Mouse (Mus musculus) embryo, embryonic 11.5 days (tissue): ENCODE results near the gene Hao2.

Experiments
- DNase-seq: peaks from one replicate; pipeline ENCODE4 v3.0.0-alpha.2; 2012; ENCODE audit warnings: low read depth, low spot score

Gene Hao2

GRCm38 (mm10) chr3:98893057-98893772 lies at the start of gene Hao2:
TSS of gene Hao2 (minus strand) at chr3:98893239.
- no peak for DNase-seq

- DNase-seq, result no peak
These were observed 48.6 kb upstream of the Hao2 start for GRCm38 (mm10) chr3:98941601-98942000.

GRCm38 (mm10) chr3:98941066-98941551 lies 48.1 kb upstream of the Hao2 start:
- peak; percentile 39 for DNase-seq

- DNase-seq, result no peak
These were observed 47.2 kb upstream of the Hao2 start for GRCm38 (mm10) chr3:98940225-98940624.

DNA sequence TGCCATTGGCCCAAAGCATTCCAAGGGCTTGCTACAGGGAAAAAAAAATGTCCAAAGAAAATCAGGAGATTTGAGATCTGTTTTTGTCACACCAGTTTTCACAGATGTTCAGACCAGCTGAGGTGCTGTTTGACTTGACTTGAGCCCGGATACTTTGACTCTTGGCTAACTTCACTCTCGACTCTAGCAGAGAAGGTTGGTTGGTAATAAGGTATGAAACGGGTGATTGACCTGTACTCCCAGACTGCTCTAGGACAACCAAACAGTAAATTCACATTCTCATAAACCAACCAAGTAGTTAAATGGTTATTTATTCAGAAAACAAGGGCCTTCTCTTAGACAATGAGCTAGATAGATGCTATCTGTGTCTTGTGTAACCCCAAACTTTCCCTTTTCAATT lies 43.4 kb upstream of the Hao2 start:
- no peak for DNase-seq

DNA sequence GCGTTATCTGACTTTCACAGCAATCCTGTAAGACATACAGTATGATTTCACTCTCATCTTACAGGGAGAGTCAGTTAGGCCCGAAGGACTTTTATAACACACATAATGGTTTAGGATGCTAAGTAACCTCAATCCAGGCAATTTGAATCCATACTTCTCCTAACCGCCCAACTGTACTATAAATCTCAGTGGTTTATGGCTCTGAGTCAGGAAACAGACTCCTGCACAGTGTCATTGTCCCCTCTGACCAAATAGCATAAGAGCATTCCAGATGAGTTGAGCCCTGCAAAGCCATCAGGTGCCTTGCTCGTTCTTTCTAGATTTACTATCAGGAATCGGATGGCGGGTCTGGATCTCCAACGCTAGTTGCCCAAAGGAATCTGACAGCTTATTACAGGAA lies 41.6 kb upstream of the Hao2 start:
- DNase-seq, result no peak

DNA sequence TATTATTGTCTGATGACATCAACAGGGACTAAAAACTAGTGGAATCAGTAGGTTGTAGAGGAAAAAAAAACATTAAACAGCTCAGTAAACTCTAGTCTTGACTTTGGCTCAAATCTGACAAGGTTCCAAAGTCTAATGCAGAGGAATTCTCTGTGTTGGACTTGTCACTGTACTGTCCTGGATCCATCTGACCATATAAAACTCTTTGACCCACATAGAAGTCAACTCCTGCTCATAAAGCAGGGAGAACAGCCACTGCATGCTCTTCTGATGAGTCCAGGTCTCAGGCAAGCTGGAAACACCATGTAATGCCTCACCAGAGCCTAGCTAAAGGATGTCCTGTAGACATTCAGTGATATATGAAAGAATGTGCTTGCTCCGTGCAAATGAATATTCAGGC lies 41.0 kb upstream of the Hao2 start:
- no peak for DNase-seq

DNA sequence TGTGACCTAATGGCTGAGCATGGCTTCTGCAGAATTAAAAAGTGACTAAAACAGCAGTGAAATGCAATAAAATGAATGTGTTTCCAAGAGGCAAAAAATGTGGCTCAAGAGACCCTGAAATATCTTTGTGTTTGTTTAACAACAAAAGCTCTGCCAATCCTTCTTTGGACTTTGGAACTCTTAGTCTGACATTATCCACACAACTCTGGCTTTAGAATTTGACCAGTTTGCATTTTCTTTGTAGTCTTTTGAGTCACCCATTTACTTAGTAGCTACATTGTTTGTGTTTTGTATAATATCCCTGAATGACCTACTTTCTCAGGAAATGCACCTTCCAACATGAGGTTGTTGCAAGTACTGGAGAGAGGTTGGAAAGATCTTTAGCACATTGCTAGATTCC lies 39.4 kb upstream of the Hao2 start:
- no peak for DNase-seq

DNA sequence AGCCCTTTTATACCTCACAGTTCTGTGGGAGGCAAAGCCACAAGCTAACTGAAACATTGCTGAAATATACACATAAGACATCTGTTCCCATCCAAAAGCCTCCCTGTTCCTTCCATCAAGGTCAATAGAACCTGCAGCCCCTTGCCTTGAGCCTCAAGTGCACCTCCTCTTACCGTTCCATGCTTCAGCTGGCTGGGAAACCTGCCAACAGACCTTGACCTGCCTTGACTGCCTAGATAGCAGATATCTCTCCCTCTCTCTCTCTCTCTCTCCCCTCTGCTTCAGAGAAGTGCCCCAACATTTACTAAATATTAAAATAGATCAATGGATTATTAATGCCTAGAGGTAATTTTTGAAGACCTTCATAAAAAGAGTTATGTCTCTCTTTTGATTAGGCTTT lies 38.8 kb upstream of the Hao2 start:
- DNase-seq, result no peak

DNA sequence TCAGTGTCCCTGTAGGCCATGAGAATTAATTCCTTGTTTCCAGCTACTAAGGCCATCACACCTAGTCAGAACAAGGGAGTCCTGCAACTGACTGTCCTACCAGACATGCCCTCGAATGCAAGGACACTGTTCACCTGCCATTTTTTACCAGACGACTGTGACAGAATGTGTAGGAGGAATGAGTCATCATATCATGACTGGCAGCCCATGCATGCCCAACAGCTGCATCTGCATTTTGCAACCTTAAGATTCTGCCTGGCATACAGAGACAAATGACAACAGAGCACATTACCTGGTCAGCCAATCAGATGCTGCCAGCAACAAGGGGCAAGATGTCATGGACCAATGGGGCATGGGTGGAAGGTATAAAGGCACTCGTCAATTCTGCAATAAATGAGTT lies 27.4 kb upstream of the Hao2 start:
- DNase-seq, result no peak

GRCm38 (mm10) chr3:98917260-98917659 lies 24.2 kb upstream of the Hao2 start:
- DNase-seq, result no peak

DNA sequence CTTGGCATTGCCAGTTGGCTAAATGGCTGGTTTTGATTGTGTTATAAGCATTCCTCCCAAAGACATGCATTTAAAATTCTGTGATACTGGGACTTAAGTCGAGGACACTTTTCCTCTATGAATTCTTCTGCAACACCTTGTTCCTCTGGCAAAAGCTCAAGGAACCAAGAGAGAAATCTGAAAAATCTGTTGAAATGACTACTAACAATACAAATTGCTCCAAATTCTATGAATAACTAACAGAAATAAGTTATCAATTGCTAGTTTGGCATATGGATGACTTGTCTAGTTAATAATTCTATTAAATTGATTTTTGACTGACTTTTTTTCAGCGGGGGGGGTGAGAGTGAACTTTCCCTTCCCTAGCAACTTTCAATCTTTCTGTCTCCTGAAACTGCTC lies 23.8 kb upstream of the Hao2 start:
- DNase-seq, result no peak

DNA sequence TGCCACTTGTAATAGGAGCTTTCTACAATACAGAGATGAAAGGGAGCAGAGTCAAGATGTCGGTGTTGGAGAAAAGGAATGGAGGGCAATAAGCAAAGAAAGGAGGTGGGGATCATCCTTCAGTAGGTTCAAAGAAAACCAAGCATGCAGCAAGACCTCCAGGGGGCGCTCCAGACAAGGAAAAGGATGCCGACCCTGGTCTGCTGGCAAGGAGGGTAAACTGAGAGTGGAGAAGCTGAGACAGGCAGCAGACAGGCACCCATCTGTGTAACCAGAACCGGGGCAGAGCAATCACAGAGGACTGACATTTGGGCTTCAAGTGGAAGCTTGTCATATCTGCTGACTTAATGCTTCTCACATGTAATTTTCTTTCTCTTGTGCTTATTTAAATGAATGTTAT lies 22.6 kb upstream of the Hao2 start:
- peak; percentile 44 for DNase-seq

- DNase-seq, result no peak
These were observed 20.6 kb upstream of the Hao2 start for GRCm38 (mm10) chr3:98913591-98913990.

- no peak for DNase-seq
These were observed 4.6 kb upstream of the Hao2 start for GRCm38 (mm10) chr3:98897606-98898005.

DNA sequence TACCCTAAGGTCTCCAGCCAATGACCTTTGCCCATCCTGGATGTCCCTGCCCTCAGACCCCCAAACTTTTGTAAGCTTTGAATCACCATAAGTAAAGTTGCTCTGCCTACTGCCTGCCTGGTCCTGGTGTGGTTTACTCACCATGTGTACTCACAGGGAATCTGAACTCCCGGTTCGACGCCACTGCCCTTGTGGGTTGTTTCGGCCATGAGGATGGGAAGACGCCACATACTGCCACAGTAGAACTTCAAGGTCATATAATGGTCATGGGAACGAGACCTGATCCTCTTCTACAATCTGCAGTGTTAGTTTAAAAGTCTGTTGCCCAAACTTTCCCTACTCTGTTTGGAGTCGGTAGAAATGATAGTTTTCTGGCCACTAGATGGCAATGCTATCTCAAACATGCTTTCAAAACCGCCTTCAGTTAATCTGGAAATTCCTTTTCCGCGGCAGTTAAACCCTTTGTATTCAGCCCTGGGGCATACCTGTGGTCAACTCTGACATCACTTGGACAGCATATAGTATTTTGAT lies 2.1 kb upstream of the Hao2 start:
- DNase-seq, result peak; percentile 41

DNA sequence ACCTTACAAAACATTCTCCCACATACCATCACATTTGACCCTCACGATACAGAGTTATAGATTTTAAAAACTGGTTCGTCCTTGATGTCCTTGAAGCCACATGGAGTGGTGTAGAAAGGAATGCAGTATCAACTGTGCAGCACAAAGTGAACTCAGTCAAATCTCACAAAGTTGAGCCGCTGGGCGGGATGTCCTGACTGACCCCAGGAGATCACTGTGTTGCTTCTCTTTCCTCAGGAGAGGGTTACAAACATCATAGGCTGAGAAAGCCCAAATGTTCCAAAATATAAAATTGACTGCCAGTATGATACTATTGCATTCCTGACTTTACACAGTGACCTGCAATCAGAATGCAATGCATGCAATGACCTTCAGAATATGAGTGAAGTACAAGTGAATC lies 2.6 kb downstream of the Hao2 start:
- no peak for DNase-seq

DNA sequence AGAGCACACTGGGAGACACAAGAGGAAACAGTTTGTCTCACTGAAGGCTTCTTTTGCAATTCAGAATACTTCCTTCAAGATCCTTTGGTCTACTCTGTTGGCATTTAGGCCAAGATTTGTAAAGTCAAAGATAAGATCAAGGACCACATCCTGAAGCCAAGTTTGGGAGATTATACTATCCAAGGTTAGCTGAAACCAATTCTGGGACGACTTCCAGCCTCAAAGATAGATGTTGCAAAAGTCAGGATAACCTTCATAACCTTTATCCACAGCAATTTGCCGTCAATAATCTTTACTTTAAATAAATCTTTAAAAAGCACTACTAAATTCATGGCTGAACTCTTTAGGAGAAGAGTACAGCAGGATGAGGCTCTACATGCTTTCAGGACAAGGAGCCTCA lies 4.8 kb downstream of the Hao2 start:
- DNase-seq, result no peak

DNA sequence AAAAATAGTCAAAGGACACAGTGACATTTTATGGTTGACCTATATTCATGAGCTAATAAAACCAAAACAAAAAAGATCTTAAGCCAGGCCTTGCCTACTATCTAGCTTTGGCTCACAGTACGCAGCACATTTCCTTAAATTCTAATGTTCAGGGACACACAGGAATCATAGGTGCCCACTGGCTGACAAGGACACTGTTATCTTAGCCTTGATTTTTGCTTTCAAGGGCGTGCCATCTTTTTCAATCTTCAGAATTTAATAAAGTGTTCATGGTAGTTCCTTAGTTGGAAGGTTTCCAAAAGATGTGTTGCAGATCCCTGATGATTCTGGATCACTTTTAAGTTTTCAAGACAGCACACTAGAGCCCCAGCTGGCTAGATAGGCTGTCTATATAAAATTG lies 12.2 kb downstream of the Hao2 start:
- no peak for DNase-seq

DNA sequence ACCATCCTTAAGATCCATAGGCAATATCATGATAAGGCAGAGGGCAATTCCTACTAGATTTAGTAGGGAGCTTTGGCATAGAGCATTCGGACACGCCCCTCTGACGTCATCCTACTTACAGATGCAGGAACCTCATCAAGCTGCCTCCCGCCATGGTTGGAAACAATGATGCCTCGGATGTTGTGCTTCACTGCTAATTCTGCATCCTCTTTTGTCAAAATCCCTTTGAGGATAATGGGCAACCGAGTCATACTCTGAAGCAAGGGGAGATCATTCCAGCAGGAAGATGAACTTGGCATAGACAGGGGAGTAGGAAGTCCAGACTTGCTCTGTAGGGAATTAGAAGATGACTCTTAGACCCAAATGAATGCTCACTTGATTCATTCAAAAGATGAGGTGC lies 12.8 kb downstream of the Hao2 start:
- DNase-seq, result no peak

GRCm38 (mm10) chr3:98868219-98868618 lies 24.8 kb downstream of the Hao2 start:
- DNase-seq, result no peak

DNA sequence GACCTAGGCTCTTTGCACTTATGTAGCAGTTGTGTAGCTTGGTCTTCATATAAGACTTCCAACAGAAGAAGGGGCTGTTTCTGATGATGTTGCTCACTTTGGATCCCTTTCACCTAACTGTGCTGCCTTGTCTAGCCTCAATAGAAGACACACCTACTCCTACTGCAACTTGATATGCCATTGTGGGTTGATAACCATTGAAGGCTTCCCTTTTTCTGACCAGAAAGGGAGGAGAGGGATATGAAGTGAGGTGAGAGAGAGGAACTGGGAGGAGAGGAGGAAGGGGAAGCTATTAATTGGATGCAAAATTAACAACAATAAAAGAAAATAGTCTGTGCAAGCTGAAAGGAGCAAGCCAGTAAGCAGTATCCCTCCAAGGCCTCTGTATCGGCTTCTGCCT lies 30.2 kb downstream of the Hao2 start:
- no peak for DNase-seq

GRCm38 (mm10) chr3:98859576-98859975 lies 33.5 kb downstream of the Hao2 start, which contains the start of gene Hsd3b1:
TSS of gene Hsd3b1 (minus strand) at chr3:98859794.
- DNase-seq, result no peak

DNA sequence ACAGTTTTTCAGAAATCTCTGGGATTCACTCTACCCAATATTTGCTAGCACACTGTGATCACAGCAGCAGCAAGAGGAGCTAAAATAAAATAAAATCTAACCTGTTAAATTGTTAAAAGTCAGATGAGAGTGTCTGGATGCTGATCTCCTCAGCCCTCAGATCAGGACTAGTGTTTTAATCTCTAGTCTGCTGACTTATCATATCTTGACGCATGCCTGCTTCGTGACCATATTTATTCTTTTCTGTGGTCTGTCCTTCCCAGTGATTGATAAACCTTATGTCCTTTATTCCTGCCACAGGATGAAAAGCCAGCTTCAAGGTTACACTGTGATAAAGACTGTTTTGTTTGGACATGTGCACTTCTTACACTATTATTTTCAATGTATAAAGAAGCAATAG lies 35.0 kb downstream of the Hao2 start:
- no peak for DNase-seq
